Mouse (Mus musculus) olfactory bulb, adult 2 months (tissue): ENCODE measurements at regions not wholly inside any gene's neighbourhood (a gene's known extent, or its start where the extent isn't known, plus 50 kb on each side); places are given as distances from the start of the nearest gene placed in this dataset.

Source experiments
- H3K27ac ChIP-seq: fragments of 200-500 bp; 2 replicates; pipeline ENCODE4 v1.5.1; 2012; ENCODE audit warnings: low read depth, low read length; ENCODE audit not compliant: insufficient read depth
- H3K4me1 ChIP-seq: fragments of 200-500 bp; 2 replicates; pipeline ENCODE4 v1.6.1; 2012; ENCODE audit warnings: low read length; ENCODE audit not compliant: control insufficient read depth, insufficient read depth
- H3K4me3 ChIP-seq: fragments of 200-500 bp; 2 replicates; pipeline ENCODE4 v1.5.1; 2012; ENCODE audit warnings: mild to moderate bottlenecking, low read depth, low read length, moderate library complexity; ENCODE audit not compliant: insufficient read depth
- CTCF ChIP-seq: fragments of 200-500 bp; IDR thresholded peaks from 2 replicates; pipeline ENCODE4 v1.5.1; 2012; ENCODE audit warnings: low read depth, mild to moderate bottlenecking, low read length, moderate library complexity; ENCODE audit not compliant: insufficient read depth
- POLR2A ChIP-seq: fragments of 200-500 bp; IDR thresholded peaks from 2 replicates; pipeline ENCODE4 v1.6.1; 2012; ENCODE audit warnings: mild to moderate bottlenecking, low read depth, low read length, moderate library complexity; ENCODE audit not compliant: insufficient read depth
- WGBS: fragments of 180-500 bp; shearing (Covaris S2); methylation state at CpG from one replicate; pipeline ENCODE4 v1.1.7; 2018; 5-methylcytosine and 5-hydroxymethylcytosine counted together

- TF ChIP-seq POLR2A (no peak), CTCF (peak; percentile 74)
- Histone ChIP-seq H3K4me3 (no peak overlapping the region), H3K4me1 (peaks cover 4% of the 10 kb centered on the region), H3K27ac (no peak overlapping the region)
- WGBS: 16% methylated on average over 7 of the region's 7 CpGs
Measured at GRCm38 (mm10) chr9:31971801-31972628, 58.8 kb upstream of the Barx2 start.

DNA sequence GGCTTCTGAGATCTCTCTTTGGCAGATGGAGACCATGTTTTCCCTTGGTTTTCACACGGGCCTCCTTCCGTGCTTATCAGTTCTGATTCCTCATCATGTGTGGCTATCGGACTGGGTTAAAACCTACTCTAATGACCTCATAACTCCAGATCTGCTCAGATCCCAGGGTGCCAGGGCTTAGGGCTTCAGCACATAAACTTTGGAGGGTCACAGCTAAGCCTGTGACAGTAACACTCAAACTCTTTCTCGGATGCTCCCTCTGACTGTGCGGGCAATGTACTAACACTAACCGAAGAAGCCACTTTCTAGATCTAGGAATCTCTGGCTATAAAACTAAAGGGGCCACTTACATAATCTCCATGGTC, 59.3 kb upstream of the Barx2 start:
- WGBS: 64% methylated on average over 6 of the region's 6 CpGs
- H3K27ac ChIP-seq: no peak overlapping the region

GRCm38 (mm10) chr9:31976191-31976590, 62.9 kb upstream of the Barx2 start:
- Histone ChIP-seq H3K27ac (no peak overlapping the region), H3K4me3 (no peak overlapping the region), H3K4me1 (peaks cover 4% of the 10 kb centered on the region)
- WGBS: 52% methylated on average over 2 of the region's 2 CpGs
- TF ChIP-seq CTCF: no peak

More for the DNA sequence above, 59.3 kb upstream of the Barx2 start:
- no peak for TF ChIP-seq POLR2A
- Histone ChIP-seq H3K4me1 (peaks cover 4% of the 10 kb centered on the region), H3K4me3 (no peak overlapping the region)

GRCm38 (mm10) chr9:31978071-31978470, 64.8 kb upstream of the Barx2 start:
- Histone ChIP-seq H3K4me3 (no peak overlapping the region), H3K4me1 (no peaks in the 10 kb centered on the region), H3K27ac (no peak overlapping the region)
- whole genome bisulfite sequencing: 97% methylated on average over 2 of the region's 2 CpGs
- TF ChIP-seq POLR2A: no peak
- no peak for TF ChIP-seq CTCF

DNA sequence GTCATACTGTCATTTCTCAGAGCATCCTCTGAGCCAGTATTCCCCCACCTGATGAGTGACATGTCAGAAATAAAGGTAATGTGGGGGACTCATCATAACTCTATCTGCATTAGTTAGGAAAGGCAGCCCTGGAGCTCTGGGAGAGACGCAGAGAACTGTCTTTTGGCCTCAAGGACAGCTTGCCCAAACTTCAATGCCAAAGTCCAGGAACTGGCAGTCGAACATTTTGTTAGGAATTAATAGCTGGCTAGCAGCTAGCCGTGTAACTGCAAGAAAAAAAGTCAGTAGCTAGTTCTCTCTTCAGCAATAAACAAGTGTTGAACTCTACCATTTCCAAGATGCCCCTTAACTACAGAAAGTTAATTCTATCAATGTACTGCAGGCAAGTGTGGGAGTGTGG, 65.9 kb upstream of the Barx2 start:
- whole genome bisulfite sequencing: 67% methylated on average over 3 of the region's 3 CpGs

DNA sequence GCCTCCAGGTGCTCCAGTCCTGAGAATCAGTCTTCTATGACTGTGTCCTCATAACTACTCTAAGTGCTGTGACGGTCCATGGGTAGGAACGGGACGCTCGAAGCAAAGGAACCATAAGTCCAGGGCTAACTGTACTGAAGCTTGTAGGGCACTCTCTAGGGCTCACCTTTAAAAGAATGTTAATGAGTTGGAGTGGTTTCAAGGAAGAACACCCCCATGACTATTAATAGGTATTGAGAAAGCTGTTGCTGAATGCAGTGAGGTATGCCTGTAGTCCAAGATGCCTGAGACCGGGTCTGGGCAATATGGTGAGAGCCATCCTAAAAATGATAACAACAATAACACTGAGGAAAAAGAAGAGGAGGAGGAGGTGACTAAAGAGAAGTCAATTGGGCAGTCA, 67.2 kb upstream of the Barx2 start:
- WGBS: 95% methylated on average over 5 of the region's 5 CpGs
- Histone ChIP-seq H3K27ac (no peak overlapping the region), H3K4me1 (no peaks in the 10 kb centered on the region), H3K4me3 (no peak overlapping the region)
- no peak for TF ChIP-seq POLR2A

More for the DNA sequence above, 65.9 kb upstream of the Barx2 start:
- Histone ChIP-seq H3K4me1 (no peaks in the 10 kb centered on the region), H3K4me3 (no peak overlapping the region), H3K27ac (no peak overlapping the region)
- TF ChIP-seq POLR2A: no peak
- no peak for TF ChIP-seq CTCF

- TF ChIP-seq POLR2A (no peak), CTCF (no peak)
- H3K4me1 ChIP-seq: peaks cover 4% of the 10 kb centered on the region; the same call in 1 of the 2 replicates
- no peak overlapping the region for H3K27ac ChIP-seq
- H3K4me3 ChIP-seq: no peak overlapping the region
- 83% methylated on average over 12 of the region's 12 CpGs for WGBS
Measured at GRCm38 (mm10) chr9:31983759-31984586, 70.7 kb upstream of the Barx2 start.

- H3K27ac ChIP-seq: no peak overlapping the region
- peaks cover 10% of the 10 kb centered on the region for H3K4me1 ChIP-seq
- TF ChIP-seq CTCF (no peak), POLR2A (no peak)
- H3K4me3 ChIP-seq: no peak overlapping the region
- 86% methylated on average over 7 of the region's 7 CpGs for WGBS
Measured at GRCm38 (mm10) chr9:31988826-31989225, 75.6 kb upstream of the Barx2 start.

DNA sequence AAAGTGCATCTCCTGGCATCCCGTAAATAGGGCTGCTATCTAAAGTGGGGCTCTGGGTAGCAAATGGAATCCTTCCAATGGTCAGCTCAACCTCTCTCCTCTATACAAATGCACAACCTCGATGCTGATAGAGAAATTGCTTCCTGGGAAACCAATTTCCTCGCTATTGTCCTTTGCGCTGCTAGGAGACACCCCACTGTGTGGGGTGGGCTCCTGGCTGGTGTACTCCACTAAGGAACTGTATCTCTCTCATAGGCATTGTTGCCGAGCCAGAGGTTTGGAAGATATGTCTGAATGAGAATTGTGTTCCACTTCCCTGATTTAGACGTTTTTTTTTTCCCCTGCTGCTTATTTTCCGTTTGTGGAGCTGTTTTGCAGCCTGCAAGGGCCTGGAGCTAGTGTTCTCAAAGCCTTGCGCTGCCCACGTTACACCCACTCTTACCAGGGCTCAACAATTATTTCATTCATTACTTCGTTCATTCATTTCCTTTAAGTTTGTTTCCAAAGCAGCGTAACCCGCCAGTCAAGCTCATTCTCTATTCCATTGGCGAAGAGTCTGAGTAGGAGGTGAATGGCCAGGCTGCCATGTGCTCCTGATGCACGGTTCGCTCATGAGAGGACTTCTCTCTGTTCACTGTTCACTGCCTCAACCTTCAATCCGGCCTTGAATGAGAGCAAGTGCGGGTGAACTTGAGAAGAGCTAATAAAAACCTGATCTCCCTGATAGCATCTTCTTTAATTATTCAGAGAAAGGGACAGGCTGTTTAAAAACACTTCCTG, 76.5 kb upstream of the Barx2 start:
- H3K4me1 ChIP-seq: peaks cover 10% of the 10 kb centered on the region
- no peak for TF ChIP-seq POLR2A
- TF ChIP-seq CTCF: no peak
- H3K4me3 ChIP-seq: no peak overlapping the region
- WGBS: 23% methylated on average over 17 of the region's 17 CpGs
- H3K27ac ChIP-seq: no peak overlapping the region
